Mouse (Mus musculus): Measurements from ENCODE around the gene Elavl3.

Gene Elavl3

GRCm38 (mm10) chr9:22057031-22057517 lies 5.3 kb upstream of the Elavl3 start:
- no peak for DNase-seq (ENCODE audit: low spot score)

- DNase-seq (ENCODE audit: low spot score) = no peak
These were observed 4.6 kb upstream of the Elavl3 start for GRCm38 (mm10) chr9:22056303-22056910.

- no peak for DNase-seq (ENCODE audit: low spot score)
These were observed 3.9 kb upstream of the Elavl3 start for GRCm38 (mm10) chr9:22055713-22056112.

GRCm38 (mm10) chr9:22054411-22055076 lies 2.7 kb upstream of the Elavl3 start:
- no peak for DNase-seq (ENCODE audit: low spot score)

- DNase-seq (ENCODE audit: low spot score) = no peak
These were observed 1.8 kb upstream of the Elavl3 start for GRCm38 (mm10) chr9:22053657-22054056.

GRCm38 (mm10) chr9:22051161-22051957 lies 464 bp downstream of the Elavl3 start:
- no peak for DNase-seq (ENCODE audit: low spot score)

GRCm38 (mm10) chr9:22050351-22050889 lies 1.4 kb downstream of the Elavl3 start:
- DNase-seq (ENCODE audit: low spot score) = no peak

- no peak for DNase-seq (ENCODE audit: low spot score)
These were observed 2.0 kb downstream of the Elavl3 start for GRCm38 (mm10) chr9:22049721-22050270.

GRCm38 (mm10) chr9:22049315-22049714 lies 2.5 kb downstream of the Elavl3 start:
- no peak for DNase-seq (ENCODE audit: low spot score)

GRCm38 (mm10) chr9:22047329-22047728 lies 4.5 kb downstream of the Elavl3 start:
- no peak for DNase-seq (ENCODE audit: low spot score)

GRCm38 (mm10) chr9:22041832-22042231 lies 10.0 kb downstream of the Elavl3 start:
- no peak for DNase-seq (ENCODE audit: low spot score)

GRCm38 (mm10) chr9:22037826-22038225 lies 14.0 kb downstream of the Elavl3 start:
- DNase-seq (ENCODE audit: low spot score) = no peak

GRCm38 (mm10) chr9:22035300-22036044 lies 16.4 kb downstream of the Elavl3 start:
- no peak for DNase-seq (ENCODE audit: low spot score)

GRCm38 (mm10) chr9:22030386-22030785 lies 21.4 kb downstream of the Elavl3 start:
- no peak for DNase-seq (ENCODE audit: low spot score)

- no peak for DNase-seq (ENCODE audit: low spot score)
These were observed 23.4 kb downstream of the Elavl3 start for GRCm38 (mm10) chr9:22028467-22028866.

- DNase-seq (ENCODE audit: low spot score) = no peak
These were observed 27.2 kb downstream of the Elavl3 start for GRCm38 (mm10) chr9:22024592-22024991.

- DNase-seq (ENCODE audit: low spot score) = no peak
These were observed 34.5 kb downstream of the Elavl3 start for GRCm38 (mm10) chr9:22017208-22017825.

GRCm38 (mm10) chr9:22016245-22016644 lies 35.6 kb downstream of the Elavl3 start:
- DNase-seq (ENCODE audit: low spot score) = no peak

- no peak for DNase-seq (ENCODE audit: low spot score)
These were observed 39.1 kb downstream of the Elavl3 start for GRCm38 (mm10) chr9:22012731-22013130.

- DNase-seq (ENCODE audit: low spot score) = no peak
These were observed 40.8 kb downstream of the Elavl3 start for GRCm38 (mm10) chr9:22011055-22011454.

- no peak for DNase-seq (ENCODE audit: low spot score)
These were observed 47.3 kb downstream of the Elavl3 start for GRCm38 (mm10) chr9:22004546-22004945.
